Mouse (Mus musculus) bone marrow macrophage, adult 2 months (primary cell): ENCODE results near the gene Itgb2l.

Experiments used
- CTCF ChIP-seq: IDR thresholded peaks from 2 replicates; pipeline ENCODE4 v1.5.1; 2012; ENCODE audit warnings: low read depth, mild to moderate bottlenecking, low read length, moderate library complexity
- POLR2A ChIP-seq: IDR thresholded peaks from 2 replicates; pipeline ENCODE4 v1.6.1; 2012; ENCODE audit warnings: mild to moderate bottlenecking, low read depth, low read length, borderline replicate concordance

DNA sequence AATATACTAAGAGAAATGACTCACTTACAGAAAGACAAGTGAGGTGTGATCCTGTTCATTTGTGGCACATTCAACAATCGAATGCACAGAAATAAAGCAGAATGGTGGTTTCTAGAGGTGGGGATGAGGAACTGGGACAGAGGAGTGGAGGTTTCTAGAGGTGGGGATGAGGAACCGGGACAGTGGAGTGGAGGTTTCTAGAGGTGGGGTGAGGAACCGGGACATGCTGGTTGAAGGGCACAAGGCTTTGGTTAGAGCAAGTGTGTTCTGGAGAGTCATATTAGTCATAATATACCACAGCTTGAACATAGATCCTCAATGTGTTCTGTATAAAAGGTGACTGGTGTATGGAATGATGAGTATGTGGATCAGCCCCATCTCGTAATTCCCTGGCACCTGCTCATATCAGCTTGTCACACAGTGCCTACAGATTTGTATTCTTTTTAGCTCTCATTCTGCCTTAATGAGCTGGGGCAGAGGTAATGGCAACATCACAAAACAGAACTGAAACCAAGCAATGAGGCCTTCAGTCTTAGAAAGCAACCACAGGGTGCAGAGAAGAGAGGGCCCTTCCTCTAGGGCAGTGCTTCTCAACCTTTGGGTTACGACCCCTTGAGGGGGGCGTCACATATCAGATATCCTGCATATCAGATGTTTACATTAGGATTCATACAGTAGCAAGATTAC lies 55.6 kb downstream of the Itgb2l start:
- TF ChIP-seq CTCF (no peak), POLR2A (no peak)
